Mouse (Mus musculus) gastrocnemius, postnatal 25 days (tissue): ENCODE results near the gene Ripor3. TPM values are rescaled to one million over a fixed set of nuclear protein-coding genes. Genes with fewer than 3 reads are reported as not detected.

ENCODE experiments used
- DNase-seq: peaks from one replicate; pipeline ENCODE4 v3.0.0; 2022
- total RNA-seq, 2 experiments: library from RNA; stranded (reverse); gene quantifications; 1 replicate in 1 of 2; 2 replicates in 1 of 2; pipeline ENCODE4 v1.2.3; 2021

Ripor3 gene
- total RNA-seq, 2 experiments from 2014 or later, result 0.75 to 1.5 TPM

- DNase-seq, result no peak
These were observed 79.4 kb downstream of the Ripor3 start for GRCm38 (mm10) chr2:167930975-167931374.

Other genes starting within 250 kb of the Ripor3 start
- gene Ptpn1, start 78.6 kb downstream of the Ripor3 start, total RNA-seq, result 10 to 100 TPM; 13.5 to 14.3 TPM
- gene Pard6b, start 70.4 kb upstream of the Ripor3 start, total RNA-seq, result under 1 TPM; 0.43 to 0.62 TPM
- gene Adnp, start 196.5 kb upstream of the Ripor3 start, total RNA-seq, result 10 to 100 TPM; 15.2 to 16.7 TPM
- 1 to 10 TPM; 8.2 to 9.1 TPM for gene Gm20716, start 219.7 kb upstream of the Ripor3 start, total RNA-seq
- 10 to 100 TPM; 70.2 to 73.6 TPM for gene Dpm1, start 220.0 kb upstream of the Ripor3 start, total RNA-seq
- 1 to 10 TPM; 3.9 to 4.0 TPM for gene Mocs3, start 220.0 kb upstream of the Ripor3 start, total RNA-seq